Mouse (Mus musculus) lung, adult 2 months (tissue): ENCODE data around the gene Ptprd.

ENCODE experiments used
- CTCF ChIP-seq: fragments of 200-500 bp; IDR thresholded peaks from 2 replicates; pipeline ENCODE4 v1.5.1; 2011; ENCODE audit warnings: mild to moderate bottlenecking, low read length, control low read depth; ENCODE audit not compliant: insufficient read depth
- POLR2A ChIP-seq: fragments of 200-500 bp; IDR thresholded peaks from 2 replicates; pipeline ENCODE4 v1.6.1; 2011; ENCODE audit warnings: low read depth, mild to moderate bottlenecking, control low read depth, low read length, borderline replicate concordance; ENCODE audit errors: extremely low read depth

- TF ChIP-seq POLR2A (no peak), CTCF (no peak)
Observed at GRCm38 (mm10) chr4:76661725-76662124, 1550.0 kb downstream of the Ptprd start.
